12 mouse cellular contexts compared by ENCODE assay signal in genomic region chr4:99272860-99273259, GRCm38 (mm10). TPM values are rescaled to one million over a fixed set of nuclear protein-coding genes. Genes with fewer than 3 reads are reported as not detected.
A peak's percentile ranks its signal among the peaks of the same experiment; 100 is the strongest.
DNase-seq lines count a peak whose midpoint lies in the region; ATAC-seq lines count a peak whose summit lies in the region.
"Had no signal": no experiment of that assay in that cellular context is flagged by ENCODE, and none has a peak within 500 bp of the region (broad histone marks: within the 10 kb centered on the region; RNA-seq: fewer than 3 reads in every experiment).

No protein-coding gene starts in this region.

- H3K9me3 ChIP-seq in forebrain, embryonic 14.5 days (replicated peaks; ENCODE audit: control insufficient read depth, low read length): no peaks in the 10 kb centered on the region
- peaks cover 4% of the 10 kb centered on the region; the same call in 1 of the 2 replicates for H3K9me3 ChIP-seq in midbrain, embryonic 10.5 days (replicated peaks)
- H3K9me3 ChIP-seq in neural tube, embryonic 15.5 days (replicated peaks): no peaks in the 10 kb centered on the region
- no peaks in the 10 kb centered on the region for H3K9me3 ChIP-seq in heart, embryonic 12.5 days (replicated peaks)
- H3K9me3 ChIP-seq: heart, embryonic 13.5 days had no signal

- H3K4me3 ChIP-seq in forebrain, embryonic 14.5 days (ENCODE audit: low read depth, low read length): no peak overlapping the region
- peak overlapping the region; percentile 21; the same call in 1 of the 2 replicates for H3K4me3 ChIP-seq in midbrain, embryonic 10.5 days
- H3K4me3 ChIP-seq in neural tube, embryonic 15.5 days (replicated peaks): no peak overlapping the region
- H3K4me3 ChIP-seq in heart, embryonic 12.5 days: no peak overlapping the region
- H3K4me3 ChIP-seq: heart, embryonic 13.5 days had no signal

- 0 out of 2 replicates have a peak, but pooled peaks have one; percentile 14 for ATAC-seq in frontal cortex, adult (ENCODE audit: low TSS enrichment)
- peak; percentile 61 for ATAC-seq in forebrain, embryonic 14.5 days
- no peak for ATAC-seq in neural tube, embryonic 15.5 days (ENCODE audit: low FRiP score)
- ATAC-seq in heart, embryonic 12.5 days (ENCODE audit: insufficient number of reproducible peaks, low FRiP score): no peak
- ATAC-seq in granulocyte monocyte progenitor cell, adult 5-6 weeks (replicated peaks; ENCODE audit: poor library complexity, severe bottlenecking): no peak
- ATAC-seq: intestine, postnatal 0 days; liver, postnatal 0 days had no signal

- H3K4me2 ChIP-seq in forebrain, embryonic 14.5 days (ENCODE audit: low read length): peak overlapping the region; percentile 41
- H3K4me2 ChIP-seq in neural tube, embryonic 15.5 days: peak overlapping the region; percentile 39
- H3K4me2 ChIP-seq in heart, embryonic 12.5 days: no peak overlapping the region
- H3K4me2 ChIP-seq: heart, embryonic 13.5 days had no signal

- DNase-seq in frontal cortex, postnatal 25 days (ENCODE audit: low spot score in 2 of 2): no peak
- peak; percentile 75 for DNase-seq in forebrain, embryonic 14.5 days (ENCODE audit: low spot score)
- peak; percentile 65 for DNase-seq in midbrain, embryonic 10.5 days (ENCODE audit: low spot score)
- DNase-seq in lung, adult 18-20 months: no peak
- DNase-seq: liver, postnatal 0 days; right cerebral cortex, adult 18-20 months had no signal

- peak overlapping the region; percentile 18; the same call in 1 of the 2 replicates for H3K9ac ChIP-seq in forebrain, embryonic 14.5 days (ENCODE audit: low read length)
- no peak overlapping the region for H3K9ac ChIP-seq in neural tube, embryonic 15.5 days (replicated peaks)
- no peak overlapping the region for H3K9ac ChIP-seq in heart, embryonic 12.5 days
- H3K9ac ChIP-seq: heart, embryonic 13.5 days; liver, postnatal 0 days had no signal

- 3% methylated on average over 9 of the region's 9 CpGs for WGBS in forebrain, embryonic 14.5 days
- 16% methylated on average over 9 of the region's 9 CpGs for WGBS in midbrain, embryonic 10.5 days
- WGBS in neural tube, embryonic 15.5 days: 16% methylated on average over 9 of the region's 9 CpGs
- 64% methylated on average over 9 of the region's 9 CpGs for WGBS in heart, embryonic 12.5 days

- H3K27me3 ChIP-seq in forebrain, embryonic 14.5 days (replicated peaks; ENCODE audit: control insufficient read depth, insufficient read depth, low read length): no peaks in the 10 kb centered on the region
- H3K27me3 ChIP-seq in midbrain, embryonic 10.5 days (ENCODE audit: low read depth, poor library complexity, severe bottlenecking): no peaks in the 10 kb centered on the region
- H3K27me3 ChIP-seq in neural tube, embryonic 15.5 days (replicated peaks): 0 out of 2 replicates have a peak, but pooled peaks cover 2% of the 10 kb centered on the region
- no peaks in the 10 kb centered on the region for H3K27me3 ChIP-seq in heart, embryonic 12.5 days (replicated peaks)
- H3K27me3 ChIP-seq: heart, embryonic 13.5 days had no signal

- no peaks in the 10 kb centered on the region for H3K36me3 ChIP-seq in forebrain, embryonic 14.5 days (ENCODE audit: control insufficient read depth, insufficient read depth, low read length)
- H3K36me3 ChIP-seq in midbrain, embryonic 10.5 days: peaks cover 14% of the 10 kb centered on the region; the same call in 1 of the 2 replicates
- peaks cover 3% of the 10 kb centered on the region; the same call in 1 of the 2 replicates for H3K36me3 ChIP-seq in neural tube, embryonic 15.5 days
- peaks cover 12% of the 10 kb centered on the region for H3K36me3 ChIP-seq in heart, embryonic 12.5 days

- peaks cover 18% of the 10 kb centered on the region for H3K4me1 ChIP-seq in forebrain, embryonic 14.5 days (ENCODE audit: control insufficient read depth, insufficient read depth, low read length)
- peaks cover 30% of the 10 kb centered on the region for H3K4me1 ChIP-seq in midbrain, embryonic 10.5 days
- H3K4me1 ChIP-seq in neural tube, embryonic 15.5 days: peaks cover 13% of the 10 kb centered on the region
- H3K4me1 ChIP-seq in heart, embryonic 12.5 days (replicated peaks): no peaks in the 10 kb centered on the region

- peak overlapping the region; percentile 36; the same call in 1 of the 2 replicates for H3K27ac ChIP-seq in forebrain, embryonic 14.5 days (ENCODE audit: low read depth, low read length)
- H3K27ac ChIP-seq in midbrain, embryonic 10.5 days (replicated peaks): peak overlapping the region; percentile 63
- no peak overlapping the region for H3K27ac ChIP-seq in neural tube, embryonic 15.5 days (replicated peaks)
- H3K27ac ChIP-seq in heart, embryonic 12.5 days (ENCODE audit: poor library complexity, severe bottlenecking): no peak overlapping the region
- H3K27ac ChIP-seq: heart, embryonic 13.5 days had no signal

RNA-seq across cellular contexts. Expression of gene Gm12689, which starts 22.8 kb away (rescaled TPM):
- polyA plus RNA-seq in forebrain, embryonic 14.5 days (2014; fragmentation: Nextera tagmentation; extraction: Ambion mirVana): 0.25 and 0.37 TPM in 2 replicates
- not detected in 2 replicates for polyA plus RNA-seq in midbrain, embryonic 10.5 days (2016; fragmentation: Nextera tagmentation; extraction: Ambion mirVana)
- 0.18 and 0.33 TPM in 2 replicates for polyA plus RNA-seq in neural tube, embryonic 15.5 days (2015; fragmentation: Nextera tagmentation; extraction: Ambion mirVana)
- polyA plus RNA-seq in heart, embryonic 12.5 days (2016; fragmentation: Nextera tagmentation; extraction: Ambion mirVana): not detected in 2 replicates
- 1.4 and 4.7 TPM in 2 replicates for total RNA-seq in granulocyte monocyte progenitor cell, adult 5-6 weeks (2014; fragmentation: Nextera tagmentation)
- not detected in 2 replicates for total RNA-seq in granulocyte monocyte progenitor cell, adult 5-6 weeks (2017)

Comparison
In these comparisons a context has a peak if more than half of its experiments do, and no peak if none do; other contexts are left out.
1. ATAC-seq: peak in frontal cortex, adult (single experiment) and forebrain, embryonic 14.5 days (single experiment); none in neural tube, embryonic 15.5 days (single experiment), heart, embryonic 12.5 days (single experiment) and granulocyte monocyte progenitor cell, adult 5-6 weeks (single experiment).
2. DNase-seq: peak in forebrain, embryonic 14.5 days (single experiment) and midbrain, embryonic 10.5 days (single experiment); none in frontal cortex, postnatal 25 days (0 of 2) and lung, adult 18-20 months (0 of 2).
3. H3K27ac ChIP-seq: peak in forebrain, embryonic 14.5 days (single experiment) and midbrain, embryonic 10.5 days (single experiment); none in neural tube, embryonic 15.5 days (single experiment) and heart, embryonic 12.5 days (single experiment).